In genomic region chr8:112570541-112570940, GRCm38 (mm10) we compare ENCODE assay signal across 11 mouse cellular contexts. TPM values are rescaled to one million over a fixed set of nuclear protein-coding genes. Genes with fewer than 3 reads are reported as not detected.
DNase-seq lines count a peak whose midpoint lies in the region; ATAC-seq and TF ChIP-seq lines count a peak whose summit lies in the region.
"Had no signal": no experiment of that assay in that cellular context is flagged by ENCODE, and none has a peak within 500 bp of the region (broad histone marks: within the 10 kb centered on the region; RNA-seq: fewer than 3 reads in every experiment).

No protein-coding gene starts in this region.

- H3K27me3 ChIP-seq in hindbrain, embryonic 11.5 days (ENCODE audit: control insufficient read depth, insufficient read depth, low read length) = peaks cover 4% of the 10 kb centered on the region; the same call in 1 of the 2 replicates
- no peaks in the 10 kb centered on the region for H3K27me3 ChIP-seq in myocyte (ENCODE audit: control insufficient read depth, insufficient read depth, insufficient read length)

- no peak overlapping the region for H3K27ac ChIP-seq in hindbrain, embryonic 11.5 days (ENCODE audit: low read depth, low read length)

- no peak overlapping the region for H3K9ac ChIP-seq in hindbrain, embryonic 11.5 days (ENCODE audit: low read depth, low read length)

- no peak for ATAC-seq in hindbrain, embryonic 11.5 days (ENCODE audit: low FRiP score)

- peak overlapping the region; percentile 40 for H3K4me3 ChIP-seq in hindbrain, embryonic 11.5 days (ENCODE audit: low read depth, low read length)
- no peak overlapping the region for H3K4me3 ChIP-seq in myocyte

- no peaks in the 10 kb centered on the region for H3K4me1 ChIP-seq in hindbrain, embryonic 11.5 days (replicated peaks; ENCODE audit: control insufficient read depth, insufficient read depth, low read length)

- H3ac ChIP-seq in myocyte (ENCODE audit: control insufficient read depth, insufficient read length) = no peak overlapping the region

- TF ChIP-seq POLR2A in myocyte (IDR thresholded peaks at IDR 0.05; ENCODE audit: insufficient read length, low read depth) = no peak

- no peaks in the 10 kb centered on the region for H3K79me2 ChIP-seq in myocyte (ENCODE audit: control insufficient read depth, insufficient read depth)

- no peaks in the 10 kb centered on the region for H3K9me3 ChIP-seq in hindbrain, embryonic 11.5 days (ENCODE audit: control insufficient read depth, low read length)

- DNase-seq in embryo, embryonic 11 days = peak; percentile 20
- DNase-seq in embryo, embryonic 10 days (ENCODE audit: low spot score) = no peak
- peak; percentile 56 for DNase-seq in cerebellum, adult 9-11 months
- DNase-seq in hindbrain, embryonic 11.5 days (ENCODE audit: low spot score) = peak; percentile 20
- DNase-seq in spleen, postnatal 14 days (ENCODE audit: low spot score in 2 of 2) = no peak
- no peak for DNase-seq in ovary, postnatal 36 days (ENCODE audit: low spot score)
- DNase-seq in layer of hippocampus, adult 11-12 months (ENCODE audit: low spot score) = no peak
- DNase-seq: B cell, adult 2 months; lung, adult 2 months had no signal

- peak overlapping the region; percentile 67 for H3K4me2 ChIP-seq in hindbrain, embryonic 11.5 days (replicated peaks; ENCODE audit: low read depth, low read length)
- peak overlapping the region; percentile 69 for H3K4me2 ChIP-seq in myocyte (ENCODE audit: low read depth)

- WGBS in hindbrain, embryonic 11.5 days = 13% methylated on average over 6 of the region's 6 CpGs

- no peaks in the 10 kb centered on the region for H3K36me3 ChIP-seq in hindbrain, embryonic 11.5 days (ENCODE audit: control insufficient read depth, insufficient read depth, low read length)
- no peaks in the 10 kb centered on the region for H3K36me3 ChIP-seq in myocyte (ENCODE audit: control insufficient read depth, insufficient read depth)

TF ChIP-seq in myocyte, 11 proteins besides CTCF, POLR2A, EP300 and RAD21:
- TF ChIP-seq SRF (IDR thresholded peaks at IDR 0.05; ENCODE audit: control insufficient read depth, insufficient read length, low read depth) (no peak), TCF3 (IDR thresholded peaks at IDR 0.05; ENCODE audit: insufficient read length, low read depth) (no peak), MAX (IDR thresholded peaks at IDR 0.05; ENCODE audit: low read depth) (no peak), POLR2AphosphoS2 (IDR thresholded peaks at IDR 0.05; ENCODE audit: insufficient read length, low read depth) (no peak), CEBPB (IDR thresholded peaks at IDR 0.05; ENCODE audit: insufficient read depth, poor library complexity, severe bottlenecking) (no peak), USF1 (IDR thresholded peaks at IDR 0.05; ENCODE audit: low read depth) (no peak), REST (IDR thresholded peaks at IDR 0.05; ENCODE audit: insufficient read depth, insufficient read length) (no peak), MYOD1 (IDR thresholded peaks at IDR 0.05; ENCODE audit: control insufficient read depth in 1 of 3, insufficient read length in 2 of 3, low read depth in 2 of 3) (no peak), E2F4 (IDR thresholded peaks at IDR 0.05; ENCODE audit: insufficient read depth) (no peak), MYOG (IDR thresholded peaks at IDR 0.05; ENCODE audit: control insufficient read depth in 1 of 3, insufficient read depth in 1 of 3, insufficient read length in 2 of 3, low read depth in 2 of 3) (no peak), TCF12 (IDR thresholded peaks at IDR 0.05; ENCODE audit: insufficient read depth, poor library complexity, severe bottlenecking) (no peak)

RNA-seq across cellular contexts. Expression of gene Cntnap4, which starts 0.7 kb away (rescaled TPM):
- 1.2 TPM in 2 replicates for polyA plus RNA-seq in hindbrain, embryonic 11.5 days (2014; fragmentation: Nextera tagmentation; extraction: Ambion mirVana)
- polyA plus RNA-seq in myocyte (2012; fragmentation: generic; extraction: Trizol) = 4.6 TPM
- polyA plus RNA-seq: large intestine, adult 2 months; lung, adult 2 months had no signal

Comparison
In these comparisons a context has a peak if more than half of its experiments do, and no peak if none do; other contexts are left out.
1. DNase-seq: peak in embryo, embryonic 11 days (single experiment), cerebellum, adult 9-11 months (single experiment) and hindbrain, embryonic 11.5 days (single experiment); none in embryo, embryonic 10 days (single experiment), spleen, postnatal 14 days (0 of 2), ovary, postnatal 36 days (single experiment) and layer of hippocampus, adult 11-12 months (single experiment).